Mouse (Mus musculus): ENCODE measurements around the gene Hmga1.

The Hmga1 gene

GRCm38 (mm10) chr17:27579816-27580215 lies 23.5 kb downstream of the Hmga1 start:
- intact Hi-C loops (cut with DNase I): no loop called here

- intact Hi-C loops (cut with DNase I): no loop called here
These were observed 24.2 kb downstream of the Hmga1 start for GRCm38 (mm10) chr17:27580392-27581068.

DNA sequence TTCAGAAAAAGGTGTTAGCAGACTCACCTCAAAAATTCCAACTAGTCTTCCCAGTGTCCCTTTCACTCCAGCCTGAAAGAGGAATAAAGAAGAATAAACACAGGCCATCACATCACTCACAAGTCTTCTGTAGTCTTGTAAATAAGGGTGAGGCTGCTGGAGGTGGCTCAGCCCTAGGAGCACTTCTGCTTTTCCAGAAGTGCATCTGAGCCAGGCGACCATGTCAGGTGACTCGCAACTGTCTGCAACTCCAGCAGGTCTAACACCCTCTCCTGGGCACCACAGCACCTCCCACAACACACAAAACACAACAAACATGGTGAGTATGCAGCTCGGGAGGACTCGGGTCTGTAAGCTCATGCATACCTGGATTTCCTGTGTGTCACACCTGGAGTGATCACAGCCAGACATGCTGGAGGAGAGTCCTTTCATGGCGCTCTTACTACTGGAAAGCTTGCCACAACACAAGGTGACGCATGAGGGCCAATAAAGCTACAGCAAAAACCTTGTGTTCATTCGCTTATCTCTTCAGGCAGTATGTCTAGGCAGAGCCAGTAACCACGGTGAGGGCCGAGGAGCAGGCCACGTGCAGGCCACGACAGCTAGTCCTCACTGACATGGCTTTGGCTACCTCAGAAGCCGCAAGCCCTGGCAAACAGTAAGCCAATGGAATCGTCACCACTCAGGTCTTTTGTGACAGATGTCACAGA lies 27.0 kb downstream of the Hmga1 start:
- intact Hi-C loops (cut with DNase I): no loop called here

DNA sequence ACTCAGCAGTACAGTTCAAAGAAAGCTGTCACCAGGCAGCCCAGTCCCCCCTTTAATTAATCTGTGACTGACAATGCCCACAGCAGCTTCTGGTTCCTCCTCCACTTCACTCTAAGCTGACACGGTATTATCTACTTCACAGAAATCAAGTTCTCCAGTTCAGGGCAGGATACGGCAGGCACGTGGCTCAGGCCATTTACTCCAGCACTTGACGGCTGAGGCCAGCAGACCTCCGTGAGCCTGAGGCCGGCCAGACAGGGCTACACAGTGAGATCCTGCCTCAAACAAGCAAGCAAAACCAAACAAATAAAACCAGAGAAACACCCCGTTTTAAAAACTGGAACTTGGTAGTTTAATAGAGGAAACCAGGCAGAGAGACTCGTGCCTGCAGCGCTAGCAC lies 30.4 kb downstream of the Hmga1 start:
- intact Hi-C loops (cut with DNase I): no loop called here

DNA sequence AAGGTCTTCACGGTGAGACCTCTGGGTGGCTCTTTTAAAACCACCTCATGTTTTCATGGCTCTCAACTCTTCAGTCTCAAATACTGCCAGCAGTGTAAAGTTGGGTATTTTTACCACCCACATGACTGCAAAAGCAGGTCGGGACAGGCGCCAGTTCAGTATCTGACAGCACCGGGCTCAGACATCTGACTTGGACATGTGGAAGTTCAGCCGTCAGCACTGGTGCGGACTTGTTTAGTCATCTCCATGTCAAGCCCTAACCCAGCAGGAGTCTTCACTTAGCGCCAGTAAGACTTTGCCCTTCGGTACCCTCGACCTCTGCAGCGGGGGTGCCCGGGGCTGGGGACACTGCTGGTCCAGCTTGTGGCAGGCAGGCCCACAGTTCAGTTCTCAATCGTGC lies 31.0 kb downstream of the Hmga1 start:
- intact Hi-C loops (cut with DNase I): no loop called here

DNA sequence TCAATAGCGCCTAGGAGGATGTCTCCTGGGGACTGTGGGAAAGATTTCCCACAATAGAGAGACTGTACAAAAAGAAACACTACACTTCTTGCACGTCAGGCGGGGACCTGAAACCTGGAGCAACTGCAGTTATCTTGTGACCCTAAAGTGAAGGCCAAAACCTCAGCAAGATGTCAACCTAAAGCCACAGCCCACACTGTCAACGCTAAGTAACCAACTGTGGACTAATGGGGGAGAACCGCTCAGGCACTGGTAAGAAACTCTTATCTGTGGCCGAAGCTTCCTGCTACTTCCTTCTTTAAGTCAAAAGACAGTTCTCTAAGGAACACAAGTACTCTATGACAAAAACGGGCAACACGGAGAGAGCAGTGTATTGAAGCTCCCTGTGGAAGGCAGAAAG lies 31.9 kb downstream of the Hmga1 start:
- intact Hi-C loops (cut with DNase I): no loop called here

DNA sequence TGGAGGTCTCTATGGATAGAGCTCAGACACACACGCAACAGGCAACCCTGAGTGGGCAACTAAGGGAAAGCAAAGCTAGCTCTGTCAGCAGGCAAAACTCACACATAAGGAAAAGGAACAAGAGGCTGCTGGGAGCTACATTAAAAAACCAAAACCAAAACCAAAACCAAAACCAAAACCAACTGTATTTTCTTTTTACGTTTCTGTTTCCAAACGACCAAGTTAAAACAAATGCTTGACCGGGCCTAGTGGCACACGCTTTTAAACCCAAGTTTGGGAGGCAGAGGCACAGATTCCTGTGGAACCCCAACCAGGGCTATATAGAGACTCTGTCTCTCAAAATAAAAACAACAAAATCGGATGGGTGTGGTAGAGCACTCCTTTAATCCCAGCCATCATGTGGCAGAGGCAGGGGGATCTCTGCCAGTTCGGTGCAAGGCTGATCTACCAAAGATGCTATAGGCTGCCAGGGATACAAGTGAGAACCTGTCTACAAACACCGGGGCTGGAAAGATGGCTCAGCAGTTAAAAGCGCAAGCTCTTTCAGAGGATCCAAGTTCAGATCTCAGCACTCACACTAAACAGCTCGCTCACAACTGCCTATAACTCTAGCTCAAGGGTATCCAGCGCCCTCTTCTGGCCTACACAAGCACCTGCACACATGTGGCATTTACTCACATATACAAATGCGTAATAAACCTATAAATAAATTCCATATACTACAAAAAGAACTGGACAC lies 35.7 kb downstream of the Hmga1 start:
- intact Hi-C loops (cut with DNase I): no loop called here

DNA sequence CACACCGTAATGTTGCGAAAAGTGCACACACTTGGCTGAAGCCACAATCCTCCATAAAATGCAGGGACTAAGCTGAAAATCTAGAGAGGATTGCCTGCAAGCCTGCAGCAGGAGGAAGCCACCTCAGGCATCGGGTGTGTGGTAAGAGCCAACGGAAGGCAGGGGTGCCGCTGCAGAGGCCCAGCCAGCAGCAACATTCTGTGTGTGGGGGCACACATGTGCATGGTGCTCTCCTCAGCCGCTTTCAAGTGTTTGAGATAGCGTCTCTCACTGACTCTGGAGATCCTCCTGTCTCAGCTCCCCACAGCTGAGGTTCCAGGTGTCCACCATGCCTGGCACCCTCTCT lies 36.2 kb downstream of the Hmga1 start:
- intact Hi-C loops (cut with DNase I): no loop called here

GRCm38 (mm10) chr17:27595659-27596375 lies 39.5 kb downstream of the Hmga1 start:
- intact Hi-C loops (cut with DNase I): no loop called here

GRCm38 (mm10) chr17:27596376-27597190 lies 40.3 kb downstream of the Hmga1 start:
- intact Hi-C loops (cut with DNase I): no loop called here

DNA sequence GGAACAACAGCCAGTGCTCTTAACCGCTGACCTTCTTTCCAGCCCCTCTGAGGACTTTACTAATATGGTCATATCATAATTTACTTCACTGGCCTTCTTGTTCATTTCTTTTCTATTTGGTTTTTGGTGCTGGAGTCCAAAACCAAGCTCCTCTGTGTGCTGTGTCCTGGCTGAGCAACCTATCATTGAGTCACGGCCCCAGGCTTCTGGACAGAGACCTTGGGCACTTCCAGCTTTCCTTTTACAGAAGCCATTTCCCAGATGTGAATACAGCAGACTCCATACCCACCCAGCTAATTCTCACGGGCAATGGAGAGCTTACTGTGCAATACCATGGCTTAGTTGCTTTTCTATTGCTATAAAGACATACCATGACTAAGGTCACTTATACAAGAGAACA lies 44.0 kb downstream of the Hmga1 start:
- intact Hi-C loops (cut with DNase I): no loop called here

DNA sequence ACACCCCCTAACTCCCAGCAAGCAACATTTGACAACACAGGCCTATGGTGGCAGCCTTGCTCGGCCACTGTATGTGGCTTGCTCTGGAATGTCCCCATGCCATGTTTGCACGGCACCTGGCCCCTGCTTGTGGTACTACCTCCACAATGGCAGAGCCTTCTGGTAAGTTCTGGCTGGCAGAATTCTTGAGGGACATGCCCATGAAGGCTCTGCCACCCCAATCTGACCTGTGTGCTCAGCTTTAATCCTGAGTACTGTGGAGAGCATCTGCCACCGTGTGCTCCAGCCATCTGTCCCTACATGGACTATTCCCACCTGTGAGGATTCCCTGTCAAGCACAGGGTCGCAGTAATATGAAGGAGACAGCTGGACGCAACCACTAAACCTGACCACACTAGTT lies 44.6 kb downstream of the Hmga1 start:
- intact Hi-C loops (cut with DNase I): no loop called here

- intact Hi-C loops (cut with DNase I): no loop called here
These were observed 46.7 kb downstream of the Hmga1 start for GRCm38 (mm10) chr17:27603036-27603435.

DNA sequence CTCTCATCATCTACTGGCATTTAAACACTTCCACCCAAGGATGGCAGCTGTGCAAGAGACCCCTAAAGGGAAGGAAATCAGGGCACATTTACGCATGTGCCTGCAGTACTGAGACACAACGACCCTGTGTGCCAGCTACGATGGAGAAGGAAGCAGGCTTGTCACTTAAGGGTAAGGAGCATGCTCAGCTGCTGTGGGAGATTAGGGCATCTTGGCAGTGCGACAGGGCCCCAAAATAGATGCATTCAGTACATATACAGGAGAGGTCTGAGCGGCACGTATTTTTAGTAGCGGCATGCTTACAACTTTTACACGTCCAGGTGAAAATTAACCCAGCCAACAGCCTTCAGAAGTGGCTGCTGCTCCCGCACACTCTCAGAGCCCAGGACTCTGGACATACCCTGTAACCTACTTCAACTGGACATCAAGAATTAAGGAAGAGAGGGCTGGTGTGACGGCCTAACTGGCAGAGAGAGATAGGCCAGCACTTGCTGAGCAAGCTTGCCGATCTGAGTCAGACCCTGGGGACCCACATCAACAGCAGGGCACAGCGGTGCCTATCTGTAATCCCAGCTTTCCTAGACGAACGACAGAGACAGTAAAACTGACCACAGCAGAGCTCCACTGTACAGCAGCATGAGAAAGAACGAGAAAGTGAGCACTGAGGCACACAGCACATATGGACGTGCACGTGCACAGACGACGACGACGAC lies 47.4 kb downstream of the Hmga1 start:
- intact Hi-C loops (cut with DNase I): no loop called here

- intact Hi-C loops (cut with DNase I): no loop called here
These were observed 53.3 kb downstream of the Hmga1 start for GRCm38 (mm10) chr17:27609576-27609975.

- intact Hi-C loops (cut with DNase I): no loop called here
These were observed 54.6 kb downstream of the Hmga1 start for GRCm38 (mm10) chr17:27610679-27611518.

GRCm38 (mm10) chr17:27611519-27611884 lies 55.2 kb downstream of the Hmga1 start:
- intact Hi-C loops (cut with DNase I): no loop called here

DNA sequence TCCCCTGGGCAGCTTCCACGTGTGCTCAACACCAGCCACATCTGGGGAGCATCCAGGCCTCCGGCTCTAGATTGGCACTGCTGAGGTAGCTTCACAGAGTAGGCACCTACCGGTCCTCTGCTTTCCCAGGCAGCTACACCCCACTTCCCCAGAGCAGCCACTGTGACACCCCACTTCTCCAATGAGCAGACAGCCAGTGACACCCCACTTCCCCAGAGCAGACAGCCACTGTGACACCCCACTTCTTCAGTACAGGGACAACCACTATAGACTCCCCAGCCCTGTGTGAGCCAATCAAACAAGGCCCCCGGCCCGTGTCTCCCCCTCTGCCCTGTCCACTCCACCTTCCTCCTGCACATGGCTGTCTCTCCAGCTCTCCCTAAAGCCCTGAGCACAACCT lies 55.7 kb downstream of the Hmga1 start:
- intact Hi-C loops (cut with DNase I): no loop called here

GRCm38 (mm10) chr17:27613016-27613415 lies 56.7 kb downstream of the Hmga1 start:
- intact Hi-C loops (cut with DNase I): no loop called here

Data from adrenal gland (tissue).